Mouse (Mus musculus): ENCODE measurements at regions not wholly inside any gene's neighbourhood (a gene's known extent, or its start where the extent isn't known, plus 50 kb on each side); places are given as distances from the start of the nearest gene placed in this dataset.
"Not testable (repeated sequence)": the region's sequence is repeated elsewhere in the genome, so short reads cannot be mapped to it uniquely, and the experiment has no call there.

GRCm38 (mm10) chr17:55186361-55186760, 258.8 kb upstream of the St6gal2 start:
- ATAC-seq: no peak
- WGBS: 87% methylated on average over 3 of the region's 3 CpGs
- Histone ChIP-seq H3K27ac (no peak overlapping the region), H3K4me2 (ENCODE audit: low read depth, low read length) (no peak overlapping the region), H3K36me3 (ENCODE audit: insufficient read depth, low read length) (no peaks in the 10 kb centered on the region), H3K4me3 (ENCODE audit: low read length) (no peak overlapping the region), H3K4me1 (ENCODE audit: insufficient read depth, low read length) (no peaks in the 10 kb centered on the region), H3K27me3 (ENCODE audit: insufficient read depth, low read length) (no peaks in the 10 kb centered on the region), H3K9ac (replicated peaks; ENCODE audit: low read length) (no peak overlapping the region), H3K9me3 (ENCODE audit: low read length) (no peaks in the 10 kb centered on the region)
- TF ChIP-seq CTCF (IDR thresholded peaks at IDR 0.05; ENCODE audit: low read depth): no peak
- no peak for DNase-seq (ENCODE audit: low spot score)

DNA sequence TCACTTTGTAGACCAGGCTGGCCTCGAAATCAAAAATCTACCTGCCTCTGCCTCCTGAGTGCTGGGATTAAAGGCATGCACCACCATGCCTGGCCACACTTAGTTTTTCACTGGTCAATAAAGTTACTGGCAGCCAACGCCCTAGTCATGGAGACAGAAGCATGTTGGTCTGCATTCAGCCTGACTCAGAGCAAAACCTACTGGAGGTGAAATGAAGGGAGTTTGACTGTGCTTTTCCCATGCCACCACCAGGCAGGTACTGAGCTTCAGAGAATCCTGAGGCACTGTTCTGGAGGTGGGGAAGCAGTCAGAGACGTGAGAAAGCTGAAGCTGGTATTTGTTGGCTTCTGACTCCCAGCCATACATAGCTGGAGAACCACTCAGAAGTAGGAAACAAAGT, 258.4 kb upstream of the St6gal2 start:
- H3K27me3 ChIP-seq (ENCODE audit: insufficient read depth, low read length): no peaks in the 10 kb centered on the region
- no peak overlapping the region for H3K4me3 ChIP-seq (ENCODE audit: low read length)
- no peak for DNase-seq (ENCODE audit: low spot score)
- H3K27ac ChIP-seq: no peak overlapping the region
- H3K9ac ChIP-seq (replicated peaks; ENCODE audit: low read length): no peak overlapping the region
- no peaks in the 10 kb centered on the region for H3K9me3 ChIP-seq (ENCODE audit: low read length)
- no peaks in the 10 kb centered on the region for H3K36me3 ChIP-seq (ENCODE audit: insufficient read depth, low read length)
- no peak for ATAC-seq
- no peak for TF ChIP-seq CTCF (IDR thresholded peaks at IDR 0.05; ENCODE audit: low read depth)
- H3K4me1 ChIP-seq (ENCODE audit: insufficient read depth, low read length): no peaks in the 10 kb centered on the region
- WGBS: 80% methylated on average over 3 of the region's 3 CpGs
- H3K4me2 ChIP-seq (ENCODE audit: low read depth, low read length): no peak overlapping the region

- Histone ChIP-seq H3K4me3 (ENCODE audit: low read length) (no peak overlapping the region), H3K4me2 (ENCODE audit: low read depth, low read length) (no peak overlapping the region), H3K27ac (no peak overlapping the region), H3K4me1 (ENCODE audit: insufficient read depth, low read length) (no peaks in the 10 kb centered on the region), H3K36me3 (ENCODE audit: insufficient read depth, low read length) (no peaks in the 10 kb centered on the region), H3K9ac (replicated peaks; ENCODE audit: low read length) (no peak overlapping the region), H3K9me3 (ENCODE audit: low read length) (no peaks in the 10 kb centered on the region), H3K27me3 (ENCODE audit: insufficient read depth, low read length) (no peaks in the 10 kb centered on the region)
- ATAC-seq (no peak), DNase-seq (ENCODE audit: low spot score) (no peak)
- WGBS: 89% methylated on average over 1 of the region's 1 CpGs
- no peak for TF ChIP-seq CTCF (IDR thresholded peaks at IDR 0.05; ENCODE audit: low read depth)
Measured at GRCm38 (mm10) chr17:55206585-55206984, 238.6 kb upstream of the St6gal2 start.

DNA sequence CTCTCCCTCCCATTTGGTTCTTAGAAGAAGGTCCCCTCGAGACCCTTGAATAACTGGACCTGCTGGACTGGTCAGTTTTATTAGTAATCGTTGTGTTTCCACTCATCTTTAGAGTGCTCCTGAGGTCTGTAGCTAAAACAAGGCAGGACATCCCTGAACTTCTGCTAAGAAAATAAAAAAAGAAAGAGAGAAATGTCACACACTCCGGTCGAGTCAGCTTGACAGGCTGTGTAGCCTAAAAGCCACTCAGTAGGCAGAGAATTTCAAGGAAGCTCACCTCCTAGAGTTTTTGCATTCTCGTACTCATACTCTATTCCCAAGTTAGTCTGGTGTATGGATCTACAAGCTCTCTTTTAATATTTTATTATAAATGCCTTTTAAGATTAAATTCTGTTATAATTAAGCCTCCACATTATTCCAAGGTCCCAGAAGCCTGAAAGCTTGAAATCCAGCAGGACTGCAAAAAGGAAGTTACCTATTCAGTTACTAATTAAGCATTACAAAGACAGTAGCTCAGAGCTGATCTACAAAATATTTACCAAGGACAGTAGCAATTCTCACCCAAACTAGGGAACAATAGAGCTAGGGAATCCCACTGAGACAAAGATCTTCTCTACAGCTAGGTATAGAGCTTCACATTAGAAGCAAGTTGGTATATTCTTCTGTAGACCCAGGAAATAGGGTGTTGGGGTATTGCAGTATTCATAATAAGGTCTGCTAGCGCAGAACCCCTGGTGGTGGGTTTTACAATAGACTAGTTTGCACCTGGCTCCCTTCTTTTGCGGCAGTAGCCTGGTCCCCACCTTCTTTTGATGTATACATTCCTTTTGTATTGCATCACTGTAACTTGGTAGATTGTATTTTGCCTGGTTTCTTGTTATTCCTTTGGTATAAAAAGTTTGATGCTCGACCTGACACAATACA, 226.7 kb upstream of the St6gal2 start:
- H3K27me3 ChIP-seq (ENCODE audit: insufficient read depth, low read length); H3K4me2 ChIP-seq (ENCODE audit: low read depth, low read length); H3K27ac ChIP-seq; H3K9me3 ChIP-seq (ENCODE audit: low read length); DNase-seq (ENCODE audit: low spot score); ATAC-seq; H3K9ac ChIP-seq (replicated peaks; ENCODE audit: low read length); H3K36me3 ChIP-seq (ENCODE audit: insufficient read depth, low read length); H3K4me3 ChIP-seq (ENCODE audit: low read length); H3K4me1 ChIP-seq (ENCODE audit: insufficient read depth, low read length): not testable (repeated sequence)
- 86% methylated on average over 8 of the region's 8 CpGs for WGBS

GRCm38 (mm10) chr17:55224058-55224457, 221.1 kb upstream of the St6gal2 start:
- no peak for DNase-seq (ENCODE audit: low spot score)

GRCm38 (mm10) chr17:55234262-55234661, 210.9 kb upstream of the St6gal2 start:
- Histone ChIP-seq H3K9me3 (ENCODE audit: low read length) (no peaks in the 10 kb centered on the region), H3K4me3 (ENCODE audit: low read length) (no peak overlapping the region), H3K27me3 (ENCODE audit: insufficient read depth, low read length) (no peaks in the 10 kb centered on the region), H3K36me3 (ENCODE audit: insufficient read depth, low read length) (no peaks in the 10 kb centered on the region), H3K4me2 (ENCODE audit: low read depth, low read length) (no peak overlapping the region), H3K9ac (replicated peaks; ENCODE audit: low read length) (no peak overlapping the region), H3K4me1 (ENCODE audit: insufficient read depth, low read length) (no peaks in the 10 kb centered on the region), H3K27ac (no peak overlapping the region)
- ATAC-seq: no peak
- WGBS: 64% methylated on average over 4 of the region's 4 CpGs
- DNase-seq (ENCODE audit: low spot score): no peak
- TF ChIP-seq CTCF (IDR thresholded peaks at IDR 0.05; ENCODE audit: low read depth): no peak

More at GRCm38 (mm10) chr17:55224058-55224457, 221.1 kb upstream of the St6gal2 start:
- Histone ChIP-seq H3K36me3 (ENCODE audit: insufficient read depth, low read length) (no peaks in the 10 kb centered on the region), H3K27me3 (ENCODE audit: insufficient read depth, low read length) (no peaks in the 10 kb centered on the region), H3K27ac (no peak overlapping the region), H3K9me3 (ENCODE audit: low read length) (no peaks in the 10 kb centered on the region), H3K4me1 (ENCODE audit: insufficient read depth, low read length) (no peaks in the 10 kb centered on the region), H3K4me2 (ENCODE audit: low read depth, low read length) (no peak overlapping the region), H3K4me3 (ENCODE audit: low read length) (no peak overlapping the region), H3K9ac (replicated peaks; ENCODE audit: low read length) (no peak overlapping the region)
- TF ChIP-seq CTCF (IDR thresholded peaks at IDR 0.05; ENCODE audit: low read depth): no peak
- WGBS: 71% methylated on average over 3 of the region's 3 CpGs
- no peak for ATAC-seq

- H3K9me3 ChIP-seq (ENCODE audit: low read length): no peaks in the 10 kb centered on the region
- no peak for TF ChIP-seq CTCF (IDR thresholded peaks at IDR 0.05; ENCODE audit: low read depth)
- no peak for ATAC-seq
- no peak overlapping the region for H3K4me3 ChIP-seq (ENCODE audit: low read length)
- H3K36me3 ChIP-seq (ENCODE audit: insufficient read depth, low read length): no peaks in the 10 kb centered on the region
- no peaks in the 10 kb centered on the region for H3K27me3 ChIP-seq (ENCODE audit: insufficient read depth, low read length)
- no peak for DNase-seq (ENCODE audit: low spot score)
- H3K4me1 ChIP-seq (ENCODE audit: insufficient read depth, low read length): no peaks in the 10 kb centered on the region
- H3K27ac ChIP-seq: no peak overlapping the region
- WGBS: 93% methylated on average over 2 of the region's 2 CpGs
- no peak overlapping the region for H3K9ac ChIP-seq (replicated peaks; ENCODE audit: low read length)
- no peak overlapping the region for H3K4me2 ChIP-seq (ENCODE audit: low read depth, low read length)
Measured at GRCm38 (mm10) chr17:55262638-55263037, 182.5 kb upstream of the St6gal2 start.

Data from hindbrain, postnatal 0 days (tissue).